In the genomic region with DNA sequence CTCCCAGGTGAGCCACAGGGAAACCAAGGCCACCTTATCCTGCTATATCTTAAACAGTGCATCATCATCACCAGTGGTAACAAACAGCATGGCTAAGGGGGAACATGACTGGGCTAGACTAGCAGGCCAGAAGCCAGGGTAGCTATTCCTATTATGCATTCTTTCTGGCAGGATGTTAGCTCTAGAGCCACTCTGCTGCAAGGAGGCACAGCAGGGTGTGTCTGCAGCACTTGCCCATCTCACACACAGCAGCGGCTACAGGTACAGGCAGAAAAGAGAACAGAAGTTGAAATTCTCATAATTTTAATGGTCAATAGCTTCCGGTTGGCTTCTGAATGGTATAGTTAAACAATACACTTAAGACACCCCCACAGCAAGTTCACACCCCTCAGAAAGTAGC, we compare ENCODE assay signal across 11 mouse cellular contexts.
"Had no signal": no experiment of that assay in that cellular context is flagged by ENCODE, and none has a peak within 500 bp of the region (broad histone marks: within the 10 kb centered on the region; RNA-seq: fewer than 3 reads in every experiment).

No protein-coding gene starts in this region.

- H3K27ac ChIP-seq: kidney, postnatal 0 days; limb, embryonic 12.5 days; liver, embryonic 13.5 days; lung, embryonic 15.5 days; neural tube, embryonic 12.5 days; stomach, postnatal 0 days had no signal

- H3K9me3 ChIP-seq: limb, embryonic 12.5 days; liver, embryonic 13.5 days; lung, embryonic 15.5 days; neural tube, embryonic 12.5 days had no signal

- H3K27me3 ChIP-seq: limb, embryonic 12.5 days; liver, embryonic 13.5 days; lung, embryonic 15.5 days; neural tube, embryonic 12.5 days had no signal

- H3K4me2 ChIP-seq: limb, embryonic 12.5 days; liver, embryonic 13.5 days; lung, embryonic 15.5 days; neural tube, embryonic 12.5 days had no signal

- DNase-seq: kidney, postnatal 36 days; layer of hippocampus, adult 9-11 months; liver; liver, embryonic 13.5 days; liver, postnatal 0 days; midbrain, embryonic 14.5 days had no signal

- ATAC-seq: liver, postnatal 0 days had no signal

- H3K9ac ChIP-seq: limb, embryonic 12.5 days; liver, embryonic 13.5 days; liver, postnatal 0 days; lung, embryonic 15.5 days; neural tube, embryonic 12.5 days had no signal

- H3K4me3 ChIP-seq: limb, embryonic 12.5 days; liver, embryonic 13.5 days; lung, embryonic 15.5 days; neural tube, embryonic 12.5 days had no signal
